Mouse (Mus musculus): ENCODE measurements around the gene Pbld1.
"Not testable (repeated sequence)": the region's sequence is repeated elsewhere in the genome, so short reads cannot be mapped to it uniquely, and the experiment has no call there.

The Pbld1 gene

DNA sequence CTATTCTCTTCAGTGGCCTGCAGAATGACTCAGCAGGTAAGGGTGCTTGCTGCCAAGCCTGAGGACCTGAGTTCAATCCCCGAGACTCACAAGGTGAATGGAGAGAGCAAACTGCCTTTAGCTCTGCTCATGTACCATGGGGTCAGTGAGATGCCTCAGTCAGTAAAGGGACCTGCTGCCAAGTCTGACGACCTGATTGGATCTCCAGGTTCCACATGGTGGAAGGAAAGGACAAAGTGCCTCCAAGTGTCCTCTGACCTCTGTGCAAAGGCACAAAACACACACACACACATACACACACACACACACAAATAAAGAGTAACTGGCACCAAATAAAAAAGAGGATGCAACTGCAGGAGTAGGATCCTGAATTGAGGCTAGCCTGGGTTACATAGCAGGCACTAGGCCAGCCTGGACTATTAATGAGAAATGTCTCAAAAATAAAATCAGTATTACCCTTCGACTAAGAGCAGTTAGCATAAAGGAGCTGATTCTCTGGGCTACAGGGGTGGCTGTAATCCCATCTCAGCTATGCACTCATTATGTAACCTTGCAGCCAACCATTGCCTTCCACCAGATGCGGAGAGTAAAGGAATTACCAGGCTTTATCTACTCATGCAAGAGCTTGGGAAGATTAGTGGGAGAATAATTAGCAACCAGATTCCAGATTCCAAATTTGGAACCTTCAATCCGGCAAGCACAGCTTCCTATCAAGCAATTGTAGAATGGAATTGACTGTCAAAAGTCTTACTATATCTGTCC, 19.9 kb upstream of the Pbld1 start:
- DNase-seq (ENCODE audit: low read depth, low spot score) = no peak

DNA sequence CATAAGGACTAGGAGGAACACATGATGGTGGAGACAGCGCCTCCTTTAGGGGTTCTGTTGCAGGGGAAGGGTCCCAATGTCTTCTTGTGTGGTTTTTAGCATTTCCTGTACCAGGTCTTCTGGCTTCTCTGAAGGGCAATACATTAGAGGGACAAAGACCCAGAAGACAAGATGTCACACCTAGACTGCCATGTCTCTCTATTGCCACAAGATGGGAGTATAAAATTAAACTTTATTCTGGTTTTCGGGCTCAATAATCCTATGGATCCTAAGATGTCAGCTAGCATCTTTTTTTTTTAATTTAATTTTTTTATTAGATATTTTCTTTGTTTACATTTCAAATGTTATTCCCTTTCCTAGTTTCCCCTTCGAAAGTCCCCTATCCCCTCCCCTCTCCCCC, 16.8 kb upstream of the Pbld1 start:
- DNase-seq (ENCODE audit: low read depth, low spot score) = no peak

DNA sequence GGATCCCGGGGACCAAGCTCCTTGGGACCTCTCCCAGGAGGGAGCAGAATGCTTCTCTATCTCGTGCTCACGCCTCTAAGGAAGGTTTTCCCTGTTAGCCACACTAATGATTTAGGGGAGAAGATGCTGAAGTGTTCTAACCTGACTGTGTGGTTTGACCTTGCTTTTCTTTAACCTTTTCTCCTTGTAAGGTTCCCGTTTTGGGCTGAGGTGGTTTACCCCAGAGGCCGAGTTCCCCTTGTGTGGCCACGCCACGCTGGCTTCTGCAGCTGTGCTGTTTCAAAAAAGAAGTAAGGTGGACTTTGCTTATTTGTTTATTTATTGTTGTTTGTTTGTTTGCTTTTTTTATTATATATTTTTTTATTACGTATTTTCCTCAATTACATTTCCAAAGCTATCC, 12.2 kb upstream of the Pbld1 start:
- no peak for DNase-seq (ENCODE audit: low read depth, low spot score)

DNA sequence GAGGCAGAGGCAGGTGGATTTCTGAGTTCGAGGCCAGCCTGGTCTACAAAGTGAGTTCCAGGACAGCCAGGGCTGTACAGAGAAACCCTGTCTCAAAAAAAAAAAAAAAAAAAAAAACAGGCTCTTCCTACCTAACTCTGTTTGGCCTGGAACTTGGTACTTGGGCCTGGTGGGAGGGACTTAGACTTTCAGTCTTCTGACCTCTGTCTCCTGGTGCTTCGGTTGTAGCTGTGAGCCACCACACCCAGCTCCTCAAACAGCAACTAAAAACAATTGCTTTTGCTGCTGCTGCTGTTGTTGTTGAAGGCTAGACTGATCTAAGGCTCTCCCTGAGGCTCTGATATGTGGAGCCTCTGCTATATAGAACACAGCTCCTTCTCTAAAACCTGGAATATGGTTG, 10.9 kb upstream of the Pbld1 start:
- DNase-seq (ENCODE audit: low read depth, low spot score) = no peak

DNA sequence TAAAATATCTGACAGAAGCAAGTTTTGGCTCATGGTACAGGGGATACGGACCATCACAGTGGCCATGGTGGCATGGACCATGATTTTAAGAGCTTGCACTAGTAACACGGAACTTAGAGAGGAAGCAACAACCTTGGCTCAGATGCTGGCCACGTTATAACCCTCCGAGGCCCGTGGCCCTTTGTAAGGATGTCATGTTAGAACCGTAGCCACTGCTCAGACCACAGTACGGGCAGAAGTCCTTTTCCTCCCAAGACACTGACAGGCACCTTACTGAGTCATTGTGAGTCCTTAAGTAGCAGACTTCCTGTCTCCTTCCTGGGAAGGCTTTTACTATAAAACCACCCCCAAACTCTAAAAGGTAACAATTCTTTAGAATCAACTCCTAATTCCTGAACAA, 8.7 kb upstream of the Pbld1 start:
- no peak for DNase-seq (ENCODE audit: low read depth, low spot score)

DNA sequence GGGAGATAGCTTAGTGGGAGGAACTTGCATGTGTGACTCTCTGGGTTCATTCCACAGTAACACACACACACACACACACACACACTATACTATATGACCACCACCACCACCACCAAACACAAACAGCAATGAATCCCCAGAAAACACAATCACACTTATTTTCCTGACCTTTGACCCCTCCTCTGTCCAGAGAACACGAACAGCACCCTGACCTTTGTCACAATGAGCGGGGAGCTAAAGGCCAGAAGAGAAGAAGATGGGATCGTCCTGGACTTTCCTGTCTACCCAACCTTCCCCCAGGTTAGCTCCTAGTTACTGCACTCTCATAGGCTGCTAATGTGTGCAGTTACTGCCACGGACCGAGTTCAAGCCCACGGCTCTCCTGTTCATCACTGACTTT, 8.0 kb upstream of the Pbld1 start:
- no peak for DNase-seq (ENCODE audit: low read depth, low spot score)

DNA sequence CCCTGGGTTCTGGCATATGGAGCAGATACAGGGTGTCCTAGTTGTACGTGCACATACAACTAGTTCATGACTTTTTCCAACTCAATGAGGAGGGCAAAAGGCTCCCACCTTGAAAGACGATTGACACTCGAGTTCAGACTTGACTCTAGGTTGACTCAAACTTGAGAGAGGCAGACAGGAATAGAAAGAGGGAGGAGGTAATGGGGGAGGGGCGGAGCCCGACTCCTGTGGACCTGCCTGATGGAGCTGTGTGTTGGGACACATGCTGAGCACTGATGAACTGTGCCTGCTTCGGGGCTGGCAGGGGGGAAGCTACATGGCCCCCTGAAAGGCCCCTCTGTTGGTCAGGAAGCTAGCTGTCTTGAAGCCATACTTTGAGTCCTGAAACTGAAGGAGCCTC, 7.0 kb upstream of the Pbld1 start:
- no peak for DNase-seq (ENCODE audit: low read depth, low spot score)

DNA sequence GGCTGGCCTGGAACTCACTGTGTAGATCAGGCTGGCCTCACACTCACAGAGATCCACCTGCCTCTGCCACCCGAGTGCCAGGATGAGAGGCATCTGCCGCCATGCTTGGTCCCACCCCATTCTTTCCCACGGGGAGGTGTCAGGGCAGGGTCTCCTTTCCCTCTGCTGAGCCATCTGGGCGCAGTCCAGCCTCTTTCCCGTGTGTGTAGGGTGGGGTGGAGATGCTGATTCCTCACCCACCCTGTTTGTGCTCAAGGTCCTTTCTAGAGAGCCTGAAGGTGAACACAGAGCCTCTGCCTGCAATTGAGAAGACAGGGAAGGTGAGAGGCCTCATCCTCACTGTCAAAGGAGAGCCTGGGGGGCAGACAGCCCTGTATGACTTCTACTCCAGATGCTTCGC, 5.9 kb upstream of the Pbld1 start:
- DNase-seq (ENCODE audit: low read depth, low spot score) = not testable (repeated sequence)

DNA sequence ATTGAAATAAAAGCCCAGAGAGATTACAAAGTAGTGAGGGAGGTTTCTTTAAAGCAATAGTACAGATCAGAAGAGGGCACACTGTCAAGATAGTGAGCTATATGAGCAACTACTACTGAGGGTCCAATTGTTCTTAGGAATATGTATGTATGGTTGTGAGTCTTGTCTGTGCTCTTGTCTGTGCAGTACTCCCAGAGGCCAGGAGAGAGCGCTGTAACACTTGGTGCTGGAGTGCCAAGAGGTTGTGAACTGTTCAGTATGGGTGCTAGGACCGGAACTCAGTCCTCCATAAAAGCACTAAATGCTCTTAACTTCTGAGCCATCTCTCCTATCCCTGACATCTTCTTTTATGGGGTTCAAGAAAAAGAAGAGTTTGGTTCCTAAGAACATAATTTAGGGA, 5.4 kb upstream of the Pbld1 start:
- DNase-seq (ENCODE audit: low read depth, low spot score) = no peak

DNA sequence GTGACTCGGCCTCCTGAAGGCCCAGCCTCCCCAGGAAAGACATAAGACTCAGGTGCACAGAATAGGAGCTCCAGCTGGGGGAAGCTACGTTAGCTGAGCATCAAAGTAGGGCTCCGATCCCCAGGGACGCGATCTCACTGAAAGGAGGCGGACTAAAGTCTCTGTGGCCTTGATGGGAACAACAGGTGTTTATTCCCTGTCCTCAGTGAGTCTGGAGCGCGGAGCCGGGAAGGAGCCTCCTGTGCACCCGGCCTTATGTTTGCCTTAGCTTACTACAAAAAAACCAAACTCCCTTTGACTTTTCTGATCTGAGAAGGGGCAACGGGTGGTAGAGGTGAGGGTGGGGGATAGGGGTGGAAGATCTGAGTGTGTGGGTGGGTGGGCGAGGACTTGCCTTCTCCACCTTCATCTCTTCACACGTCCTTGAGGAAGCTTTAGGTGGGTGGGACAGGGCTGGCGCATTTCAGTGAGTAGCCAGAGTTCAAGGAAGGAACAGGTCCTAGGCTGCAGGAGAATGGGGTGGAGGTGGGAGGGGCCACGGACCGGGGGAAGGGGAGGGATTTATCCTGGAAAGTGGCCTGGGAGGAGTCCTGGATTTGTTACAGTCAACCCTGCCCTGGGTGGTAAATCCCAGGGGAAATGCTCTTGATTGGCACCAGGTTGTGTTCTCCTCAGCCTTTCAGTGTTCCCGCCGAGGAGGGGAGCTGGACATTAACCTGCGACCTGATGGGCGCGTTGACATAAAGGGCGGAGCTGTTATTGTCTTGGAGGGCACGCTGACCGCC, 2.8 kb upstream of the Pbld1 start:
- peak; percentile 23 for DNase-seq (ENCODE audit: low read depth, low spot score)

DNA sequence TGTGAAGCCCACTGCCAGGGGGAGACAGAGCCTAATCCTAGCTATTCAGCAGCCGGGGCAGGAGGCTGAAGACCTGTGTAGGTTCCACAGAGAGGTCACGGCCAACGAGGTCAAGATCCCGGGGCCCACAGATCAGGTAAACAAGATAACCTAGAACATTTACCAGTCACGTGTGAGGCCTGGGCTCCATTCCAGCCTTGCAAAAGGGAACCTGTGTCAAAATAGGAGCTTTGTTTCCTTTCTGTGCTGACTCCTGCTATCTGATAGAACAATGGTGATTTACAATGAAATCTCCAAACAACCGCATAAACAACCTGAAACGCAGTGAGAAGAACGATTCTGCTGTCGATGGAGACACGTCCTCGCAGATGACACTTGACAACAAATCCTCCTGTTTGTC, 444 bp downstream of the Pbld1 start:
- DNase-seq (ENCODE audit: low read depth, low spot score) = no peak

DNA sequence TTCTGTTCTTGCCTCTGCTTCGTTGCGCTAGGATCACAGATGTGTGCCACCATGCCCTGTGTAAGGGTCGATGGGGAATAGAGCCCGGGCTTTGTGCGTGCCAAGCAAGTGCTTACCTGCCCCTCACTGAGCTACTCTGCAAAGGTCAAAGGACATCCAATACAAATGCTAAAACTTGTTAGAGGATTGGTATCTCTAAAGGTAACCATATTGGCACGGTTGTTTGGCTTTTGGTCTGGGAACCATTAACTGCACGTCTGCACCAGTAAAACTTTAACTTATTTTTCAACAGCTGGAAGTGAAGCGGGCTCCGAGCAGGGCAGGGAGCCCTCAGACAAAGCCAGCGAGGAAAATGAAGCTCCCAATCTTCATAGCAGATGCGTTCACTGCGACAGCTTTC, 1.3 kb downstream of the Pbld1 start:
- DNase-seq (ENCODE audit: low read depth, low spot score) = no peak

DNA sequence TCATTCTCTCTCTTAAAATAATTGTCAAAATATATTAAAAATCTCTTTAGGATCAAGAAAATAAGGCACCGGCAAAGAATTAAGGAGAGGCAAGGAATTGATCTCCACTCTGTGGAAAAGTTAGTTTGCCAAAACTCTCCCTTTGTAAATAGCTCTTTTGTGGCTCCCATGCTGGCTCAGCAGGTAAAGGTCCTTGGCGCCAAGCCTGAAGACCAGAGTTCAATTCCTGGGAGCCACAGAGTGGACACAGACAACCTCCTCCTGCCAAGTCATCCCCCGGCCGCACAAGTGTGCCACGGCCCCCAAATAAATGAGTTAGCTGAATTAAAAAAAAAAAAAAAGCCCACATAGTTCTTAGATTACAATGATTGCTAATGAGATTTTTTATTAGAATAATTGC, 2.7 kb downstream of the Pbld1 start:
- no peak for DNase-seq (ENCODE audit: low read depth, low spot score)

DNA sequence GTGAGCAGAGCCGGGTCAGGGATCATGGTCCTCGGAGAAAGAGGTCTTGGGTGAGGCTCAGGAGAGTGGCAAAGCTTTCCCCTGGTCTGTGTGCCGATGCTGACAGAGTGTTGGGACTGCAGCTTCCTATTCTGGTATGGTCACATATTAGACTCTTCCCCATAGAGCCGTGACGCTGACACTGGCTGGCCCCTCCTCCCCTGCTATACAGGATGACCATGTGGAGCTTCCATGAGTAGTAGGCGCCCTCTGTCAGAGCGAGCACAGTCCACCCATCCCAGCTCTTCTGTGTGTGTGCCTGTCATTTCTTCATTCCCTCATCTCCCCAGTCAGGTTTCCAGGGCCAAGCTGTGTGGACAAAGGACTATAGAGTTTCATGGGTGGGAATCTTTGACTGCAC, 3.4 kb downstream of the Pbld1 start:
- no peak for DNase-seq (ENCODE audit: low read depth, low spot score)

DNA sequence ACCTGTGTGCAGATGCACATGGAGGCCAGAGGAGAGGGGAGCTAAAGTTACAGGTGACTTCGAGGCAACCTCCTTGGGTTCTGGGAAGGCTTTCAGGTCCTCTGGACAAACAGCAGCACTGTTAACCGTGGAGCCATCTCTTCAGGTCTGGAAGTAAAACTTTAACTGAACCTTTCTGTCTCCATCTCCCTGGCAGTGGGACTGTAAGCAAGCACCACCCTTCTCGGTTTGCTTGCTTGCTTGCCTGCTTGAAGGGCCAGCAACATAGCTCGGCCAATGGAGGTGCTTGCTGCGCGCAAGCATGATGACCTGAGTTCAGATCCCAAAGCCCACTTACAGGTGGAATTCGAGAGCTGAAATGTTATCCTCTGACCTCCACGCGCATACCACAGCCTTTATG, 4.6 kb downstream of the Pbld1 start:
- DNase-seq (ENCODE audit: low read depth, low spot score) = no peak

DNA sequence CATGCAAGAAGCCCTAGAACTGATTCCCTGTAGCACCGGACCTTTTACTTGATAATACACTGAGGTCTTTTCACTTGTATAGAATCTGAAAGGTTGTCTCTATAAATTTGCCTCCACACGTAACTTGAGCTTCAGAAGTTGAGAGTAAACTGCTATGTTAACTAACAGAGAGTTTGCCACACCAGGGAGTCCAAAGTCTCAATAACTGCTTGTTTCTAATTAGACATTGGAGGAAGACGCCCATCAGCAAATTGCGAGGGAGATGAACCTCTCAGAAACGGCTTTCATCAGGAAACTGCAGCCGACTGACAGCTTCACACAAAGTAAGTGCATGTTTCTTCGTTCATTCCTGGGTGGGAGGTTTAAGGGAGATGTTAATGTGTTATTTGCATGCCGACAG, 5.6 kb downstream of the Pbld1 start:
- DNase-seq (ENCODE audit: low read depth, low spot score) = no peak

DNA sequence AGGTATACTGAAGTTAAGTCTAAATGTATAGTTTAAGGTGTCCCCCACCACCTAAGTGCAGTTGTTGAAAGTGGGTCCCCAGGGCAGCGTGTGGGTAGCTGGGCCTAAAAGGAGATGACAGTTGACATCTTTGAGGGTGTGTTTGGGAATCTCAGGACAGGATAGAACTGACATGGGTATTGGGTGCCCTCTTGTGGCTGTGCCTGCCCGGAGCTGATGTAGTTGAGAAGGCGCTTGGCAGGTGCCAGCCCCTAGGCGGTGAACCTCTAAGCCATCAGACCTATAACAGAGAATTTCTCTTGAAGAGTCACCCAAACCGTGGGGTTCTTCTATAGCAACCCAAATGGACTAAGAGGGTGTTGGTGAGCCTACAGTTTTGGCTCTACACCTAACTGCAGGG, 6.0 kb downstream of the Pbld1 start:
- peak; percentile 77 for DNase-seq (ENCODE audit: low read depth, low spot score)

DNA sequence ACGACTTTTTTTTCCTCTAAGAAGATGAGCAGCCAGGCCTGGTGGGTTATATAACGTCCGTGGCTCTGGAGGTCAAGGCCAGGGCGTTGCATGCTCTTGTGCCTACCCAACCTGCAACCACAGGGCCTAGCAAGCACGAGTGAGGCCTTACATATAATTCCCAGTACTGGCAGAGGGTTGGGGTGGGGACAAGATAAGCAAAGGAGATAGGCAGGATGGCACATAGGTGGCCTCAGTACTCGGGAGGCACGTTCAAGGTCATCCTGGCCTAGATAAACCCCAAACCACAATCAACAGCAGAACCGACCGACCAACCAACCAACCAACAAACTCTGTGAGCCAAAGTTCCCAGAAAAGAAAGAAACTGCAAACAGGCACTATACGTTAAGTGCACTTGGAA, 26.3 kb downstream of the Pbld1 start:
- no peak for DNase-seq (ENCODE audit: low read depth, low spot score)

DNA sequence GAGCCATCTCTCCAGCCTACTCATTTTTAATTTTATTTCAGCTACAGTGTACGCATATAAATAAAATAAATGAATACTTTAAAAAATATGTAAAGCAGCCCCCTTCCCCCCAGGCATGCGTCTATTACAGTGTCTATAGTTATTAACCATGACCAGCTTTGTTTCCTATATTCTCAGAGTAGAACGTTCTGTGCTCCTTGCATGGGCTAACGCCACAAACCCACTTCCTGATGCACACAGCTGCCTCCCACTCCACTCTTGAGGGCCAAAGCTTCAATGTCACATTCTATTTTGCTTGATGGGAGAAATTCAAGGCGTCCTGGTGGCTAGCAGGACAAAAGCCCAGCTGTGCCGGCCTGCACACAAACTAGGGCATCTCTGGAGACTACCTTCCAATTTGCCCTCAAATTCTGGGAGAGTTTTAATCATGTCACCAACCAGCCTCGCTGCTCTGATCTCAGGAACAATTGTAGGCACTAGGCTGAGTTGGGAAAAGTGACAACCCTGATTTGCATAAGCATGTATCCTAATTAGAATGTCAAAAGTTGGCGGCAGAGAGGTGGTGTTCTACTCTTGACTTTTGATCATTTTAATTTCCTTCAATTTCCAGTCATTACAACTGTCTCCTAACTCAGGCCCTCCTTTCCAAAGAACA, 29.3 kb downstream of the Pbld1 start:
- DNase-seq (ENCODE audit: low read depth, low spot score) = no peak

DNA sequence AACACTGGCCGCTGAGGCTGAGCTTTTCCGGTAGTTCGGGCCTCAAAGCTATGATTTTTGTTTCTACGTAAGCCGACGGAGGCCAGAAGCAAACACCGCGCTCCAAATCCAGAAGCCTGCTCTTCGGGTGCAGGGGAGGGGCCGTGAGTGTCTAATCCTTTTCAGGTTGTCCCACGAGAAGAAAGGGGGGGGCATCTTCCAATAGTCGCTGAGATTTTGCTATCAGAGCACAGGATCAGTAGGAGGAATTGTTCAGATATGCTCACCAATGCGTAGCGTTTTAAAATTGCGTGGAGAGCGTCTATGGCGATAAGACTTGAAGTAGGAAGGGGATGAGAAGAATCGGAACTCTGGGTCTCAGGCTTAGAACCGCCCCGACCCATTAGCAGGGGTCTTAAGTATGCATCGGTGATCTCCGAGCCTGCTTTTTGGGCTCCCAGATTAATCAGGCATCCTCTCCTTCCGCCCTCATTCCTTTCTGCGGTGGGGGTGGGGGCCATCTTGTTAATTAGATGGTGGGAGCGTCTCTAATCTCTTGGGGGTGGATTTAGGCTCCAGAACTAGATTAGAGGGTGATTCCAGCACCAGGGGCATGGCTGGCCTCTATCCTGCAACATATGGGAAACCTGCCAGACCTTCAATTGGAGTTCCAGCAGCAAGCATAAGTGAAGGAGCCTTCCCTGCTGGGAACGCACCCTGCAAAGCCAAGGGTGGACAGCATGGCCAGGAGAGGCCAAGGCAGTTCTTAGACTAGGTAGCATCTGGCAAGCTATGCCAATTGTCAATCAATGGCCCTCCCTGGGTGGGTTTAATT, 30.0 kb downstream of the Pbld1 start:
- DNase-seq (ENCODE audit: low read depth, low spot score) = no peak

DNA sequence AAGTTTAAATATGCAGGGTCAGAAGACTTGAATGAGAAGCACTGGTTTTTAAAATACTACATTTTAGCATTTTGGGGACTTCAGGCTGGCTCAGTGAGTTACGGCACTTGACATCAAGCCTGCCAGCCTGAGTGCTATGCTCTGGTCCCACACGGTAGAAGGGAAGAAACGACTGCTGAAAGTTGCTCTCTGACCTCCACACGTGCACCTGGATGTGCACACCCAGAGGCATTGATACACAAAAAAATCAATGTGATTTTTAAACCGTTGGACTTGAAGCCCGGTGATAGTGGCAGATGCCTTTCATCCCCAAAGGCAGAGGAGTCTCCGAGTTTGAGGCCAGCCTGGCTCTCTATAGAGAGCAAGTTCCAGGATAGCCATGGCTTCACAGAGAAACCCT, 32.0 kb downstream of the Pbld1 start:
- DNase-seq (ENCODE audit: low read depth, low spot score) = no peak

Measured in mesoderm, embryonic 11.5 days (tissue).